Mouse (Mus musculus) CD4-positive naive resting alpha-beta T cell, adult 57 days (primary cell): ENCODE results near the gene Srrm1. TPM values are rescaled to one million over a fixed set of nuclear protein-coding genes. Genes with fewer than 3 reads are reported as not detected.

Source experiments
- total RNA-seq: library from RNA; stranded (reverse); gene quantifications from one replicate; pipeline ENCODE4 v1.2.4, GENCODE M21; 2023

Gene Srrm1
- total RNA-seq, result 346 TPM

DNA sequence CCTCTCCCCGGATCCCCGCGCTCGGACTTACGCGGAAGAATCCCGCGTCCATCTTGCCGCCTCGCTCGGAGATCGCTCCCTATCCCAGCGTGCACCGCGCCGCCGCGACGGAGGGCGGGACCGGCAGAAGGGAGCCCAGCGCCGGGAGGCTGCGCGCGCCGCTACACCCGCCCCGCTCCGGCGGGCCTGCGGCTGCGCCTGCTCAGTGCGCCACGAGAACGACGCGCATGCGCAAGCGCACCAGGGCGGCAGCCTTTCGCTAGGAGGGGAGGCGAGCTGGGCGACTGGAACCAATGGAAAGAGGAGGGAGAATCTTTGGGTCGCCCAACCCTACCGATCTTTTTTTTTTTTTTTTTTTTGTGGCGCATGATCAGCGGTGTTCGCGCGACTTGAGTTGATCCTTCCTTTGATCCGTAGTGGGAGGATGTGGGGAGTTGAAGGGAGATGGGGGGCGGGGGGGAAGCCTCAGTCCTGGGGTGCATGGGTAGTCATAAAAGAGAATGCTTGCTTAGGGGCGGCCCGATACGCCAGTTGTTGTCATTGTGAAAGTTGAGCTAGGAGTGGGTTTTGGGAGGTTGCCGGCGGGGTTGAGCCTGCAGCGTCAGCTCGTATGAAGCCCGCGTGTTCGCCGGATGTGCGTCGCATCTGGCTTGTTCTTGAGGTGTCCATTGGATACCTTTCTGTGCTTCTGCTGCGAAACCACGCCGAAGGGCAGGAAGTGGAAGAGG is at the start of gene Srrm1:
Srrm1 (minus strand) TSS at position 256 of the 728 bp plus-strand sequence.

DNA sequence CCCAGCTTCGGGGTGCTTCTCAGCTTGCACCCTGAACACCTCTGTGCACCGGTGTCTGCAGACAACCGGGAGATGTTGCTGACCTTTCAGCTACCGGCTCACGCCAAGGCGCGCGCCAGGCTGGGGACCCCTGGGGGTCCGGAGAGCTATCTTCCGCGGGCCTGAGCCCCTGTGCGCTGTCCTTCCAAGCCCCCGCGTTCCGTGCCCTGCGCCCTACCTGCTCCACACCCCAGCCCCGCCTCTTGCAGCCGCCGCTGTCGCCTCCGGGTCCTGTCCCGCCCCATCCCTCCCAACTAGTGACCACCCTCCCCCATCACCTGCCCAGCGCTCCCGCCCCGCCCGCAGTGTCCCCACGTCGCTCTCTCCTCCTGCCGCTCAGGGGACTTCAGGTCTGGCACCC is 44.9 kb upstream of the Srrm1 start, which contains the start of gene Ncmap:
Ncmap (minus strand) TSS at position 237 of the 400 bp plus-strand sequence.

DNA sequence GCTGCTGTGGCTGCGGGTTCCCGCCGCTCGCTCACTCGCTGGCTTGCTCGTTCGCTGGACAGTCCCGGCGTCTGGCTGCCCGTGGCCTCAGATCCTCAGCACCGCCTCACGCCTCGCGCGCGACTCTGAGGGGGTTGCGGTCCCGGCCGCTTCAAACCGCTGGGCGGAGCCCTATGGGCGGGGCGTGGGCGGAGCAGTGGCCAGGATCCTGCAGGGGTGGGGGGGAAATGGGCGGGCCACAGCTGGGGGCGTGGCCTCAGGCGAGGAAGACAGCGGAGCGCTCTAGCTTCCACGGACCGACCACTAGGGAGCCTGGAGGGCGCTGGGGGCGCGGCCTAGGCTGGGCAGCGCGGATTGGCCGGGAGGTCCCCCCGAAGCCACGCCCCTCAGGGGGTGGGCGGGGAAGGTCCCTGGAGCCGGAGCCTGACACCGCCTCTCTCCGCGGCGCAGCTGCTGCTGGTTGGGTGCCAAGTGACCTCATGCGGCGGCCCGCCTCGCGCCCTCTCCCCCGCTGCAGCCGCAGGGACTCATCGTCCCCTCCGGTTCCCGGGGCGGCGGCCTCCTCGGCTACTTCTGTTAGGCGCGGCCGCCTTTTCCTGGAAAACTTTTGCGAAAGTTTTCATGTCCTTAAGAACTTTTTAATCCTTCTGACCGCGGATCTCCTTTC is 80.3 kb downstream of the Srrm1 start, which contains the start of gene Clic4:
Clic4 (minus strand) TSS at position 175 of the 667 bp plus-strand sequence.

Other genes starting within 250 kb of the Srrm1 start
- gene Runx3, start 232.7 kb downstream of the Srrm1 start, total RNA-seq, result 126 TPM
- gene Clic4, start 80.5 kb downstream of the Srrm1 start, total RNA-seq, result 11.3 TPM
- gene Ncmap, start 44.9 kb upstream of the Srrm1 start, total RNA-seq, result 1.4 TPM
- gene Rcan3, start 80.5 kb upstream of the Srrm1 start, total RNA-seq, result 29.8 TPM
- gene Stpg1, start 141.5 kb upstream of the Srrm1 start, total RNA-seq, result not detected
- gene Nipal3, start 141.7 kb upstream of the Srrm1 start, total RNA-seq, result 51.7 TPM
- not detected for gene Grhl3, start 220.3 kb upstream of the Srrm1 start, total RNA-seq